Mouse (Mus musculus): Measurements from ENCODE around the gene Daam1. TPM values are rescaled to one million over a fixed set of nuclear protein-coding genes. Genes with fewer than 3 reads are reported as not detected.
"Not testable (repeated sequence)": the region's sequence is repeated elsewhere in the genome, so short reads cannot be mapped to it uniquely, and the experiment has no call there.

Daam1 gene
- total RNA-seq, 2 experiments from 2014 or later = 64.9 to 69.3 TPM

DNA sequence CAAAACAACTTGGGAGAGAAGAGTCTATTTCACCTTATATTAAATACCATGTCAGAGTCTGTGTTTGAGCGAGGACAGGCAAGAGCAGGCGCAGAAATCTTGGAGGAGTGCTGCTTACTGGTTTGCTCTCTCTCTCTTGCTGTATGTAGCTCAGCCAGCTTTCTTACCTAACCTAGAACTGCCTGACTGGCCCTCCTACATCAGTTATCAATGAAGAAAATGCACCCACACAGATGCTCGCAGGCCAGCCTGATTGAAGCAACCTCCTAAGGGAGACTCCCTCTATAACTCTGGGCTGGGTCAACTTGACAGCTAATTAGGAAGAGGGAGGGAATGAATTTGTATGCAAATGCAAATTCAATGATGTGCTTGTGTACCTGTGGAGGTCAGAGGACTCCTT, 8.8 kb downstream of the Daam1 start:
- Histone ChIP-seq H3K4me3 (no peak overlapping the region), H3K27ac (peak overlapping the region; percentile 56)
- no peak for TF ChIP-seq CTCF (conservative IDR thresholded peaks at IDR 0.05)
- DNase-seq (ENCODE audit: low spot score in 2 of 2) = no peak

DNA sequence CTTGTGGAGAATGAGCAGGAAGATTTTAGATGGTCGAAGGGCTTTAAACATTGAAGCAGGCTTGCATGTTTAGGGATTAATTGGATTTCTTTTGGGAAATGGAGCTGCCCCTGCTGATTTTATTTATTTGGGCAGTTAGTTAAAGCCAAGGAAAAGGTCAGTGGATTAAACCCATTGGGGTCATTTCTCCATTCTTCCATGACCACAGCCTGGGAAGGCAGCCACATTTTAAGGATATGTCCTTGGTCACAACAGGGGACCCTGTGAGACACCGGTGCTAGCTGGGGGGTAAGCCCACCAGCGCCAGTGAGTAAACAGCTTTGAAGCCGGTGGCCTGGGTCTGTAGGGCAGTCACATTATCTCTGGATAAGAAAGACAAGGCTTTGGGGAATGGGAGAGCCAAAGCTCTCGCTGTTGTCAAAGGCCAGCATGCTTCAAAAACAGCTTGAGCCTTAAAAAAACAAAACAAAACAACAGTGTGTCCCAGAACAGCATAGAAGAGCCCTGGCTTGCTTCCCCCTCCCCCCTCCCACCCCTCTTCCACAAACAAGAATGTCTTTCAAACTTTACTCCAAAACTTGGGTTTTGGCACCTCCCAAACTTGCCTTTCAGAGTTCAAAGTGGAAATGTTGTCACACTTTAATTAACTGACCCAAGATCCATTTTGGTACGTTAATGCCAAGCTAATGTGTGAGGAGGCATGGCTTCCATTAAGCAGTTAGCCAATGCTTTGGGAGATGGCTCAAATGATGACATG, 9.7 kb downstream of the Daam1 start:
- Histone ChIP-seq H3K27ac (peak overlapping the region; percentile 56; the same call in 1 of the 2 replicates), H3K4me3 (no peak overlapping the region)
- TF ChIP-seq CTCF (conservative IDR thresholded peaks at IDR 0.05) = no peak
- peak in 1 of 2 experiments; percentile 51 for DNase-seq (ENCODE audit: low spot score in 2 of 2)

- no peak for DNase-seq (ENCODE audit: low spot score in 2 of 2)
- H3K27ac ChIP-seq = peak overlapping the region; percentile 72
- H3K4me3 ChIP-seq = no peak overlapping the region
- no peak for TF ChIP-seq CTCF (conservative IDR thresholded peaks at IDR 0.05)
These were observed 11.1 kb downstream of the Daam1 start for GRCm38 (mm10) chr12:71842006-71842405.

DNA sequence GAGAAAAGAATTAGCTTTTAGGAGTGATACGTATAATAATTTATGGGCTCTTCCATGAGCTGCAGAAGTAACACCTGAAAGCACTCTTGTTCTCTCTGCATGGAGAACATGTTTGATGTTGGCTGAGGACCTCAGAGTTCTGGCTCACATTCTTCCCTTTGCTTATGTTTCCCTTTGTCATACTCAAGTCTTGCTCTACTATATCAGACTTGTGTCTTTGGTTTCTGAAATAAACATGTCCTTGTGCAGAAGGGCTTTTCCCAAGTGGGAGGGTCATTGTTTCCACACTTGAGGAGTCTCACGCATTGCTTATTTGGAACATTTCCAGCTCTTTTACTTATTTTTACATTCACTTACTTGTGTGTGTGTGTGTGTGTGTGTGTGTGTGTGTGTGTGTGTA, 11.7 kb downstream of the Daam1 start:
- TF ChIP-seq CTCF (conservative IDR thresholded peaks at IDR 0.05) = no peak
- DNase-seq (ENCODE audit: low spot score in 2 of 2) = no peak
- H3K27ac ChIP-seq = peak overlapping the region; percentile 72; the same call in 1 of the 2 replicates
- H3K4me3 ChIP-seq = no peak overlapping the region

GRCm38 (mm10) chr12:71845486-71845885, 14.6 kb downstream of the Daam1 start:
- DNase-seq (ENCODE audit: low spot score in 2 of 2) = no peak
- no peak for TF ChIP-seq CTCF (conservative IDR thresholded peaks at IDR 0.05)
- Histone ChIP-seq H3K4me3 (no peak overlapping the region), H3K27ac (peak overlapping the region; percentile 11; the same call in 1 of the 2 replicates)

GRCm38 (mm10) chr12:71846416-71846815, 15.5 kb downstream of the Daam1 start:
- peak overlapping the region; percentile 11; the same call in 1 of the 2 replicates for H3K27ac ChIP-seq
- not testable (repeated sequence) for H3K4me3 ChIP-seq; DNase-seq (ENCODE audit: low spot score in 2 of 2)

- H3K27ac ChIP-seq; DNase-seq (ENCODE audit: low spot score in 2 of 2): not testable (repeated sequence)
These were observed 16.1 kb downstream of the Daam1 start for GRCm38 (mm10) chr12:71847024-71847423.

DNA sequence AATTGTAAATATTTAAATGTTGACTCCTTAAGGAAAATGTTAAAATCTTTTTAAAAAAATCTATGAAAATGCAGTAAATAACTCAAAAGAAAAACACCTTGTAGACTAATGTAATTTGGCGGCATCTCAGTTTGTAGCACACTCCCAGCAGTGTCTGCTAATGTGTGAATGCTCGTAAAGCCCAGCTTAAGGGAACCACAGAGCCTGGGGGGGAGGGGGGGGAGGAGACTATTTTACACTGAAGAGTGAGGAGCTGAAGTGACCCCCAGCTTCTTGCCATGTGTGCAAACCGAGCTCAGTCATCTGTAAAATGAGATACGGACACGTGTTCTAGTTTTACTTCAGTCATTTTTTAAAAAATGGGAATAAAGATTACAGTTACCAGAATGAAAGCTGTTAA, 16.7 kb downstream of the Daam1 start:
- TF ChIP-seq CTCF (conservative IDR thresholded peaks at IDR 0.05) = no peak
- Histone ChIP-seq H3K4me3 (no peak overlapping the region), H3K27ac (0 out of 2 replicates have a peak overlapping the region, but pooled peaks have one; percentile 11)
- DNase-seq (ENCODE audit: low spot score in 2 of 2) = no peak

More at GRCm38 (mm10) chr12:71847024-71847423, 16.1 kb downstream of the Daam1 start:
- H3K4me3 ChIP-seq = not testable (repeated sequence)

- no peak for DNase-seq (ENCODE audit: low spot score in 2 of 2)
- H3K27ac ChIP-seq = 0 out of 2 replicates have a peak overlapping the region, but pooled peaks have one; percentile 11
- TF ChIP-seq CTCF (conservative IDR thresholded peaks at IDR 0.05) = no peak
- H3K4me3 ChIP-seq = no peak overlapping the region
These were observed 17.3 kb downstream of the Daam1 start for GRCm38 (mm10) chr12:71848037-71848776.

DNA sequence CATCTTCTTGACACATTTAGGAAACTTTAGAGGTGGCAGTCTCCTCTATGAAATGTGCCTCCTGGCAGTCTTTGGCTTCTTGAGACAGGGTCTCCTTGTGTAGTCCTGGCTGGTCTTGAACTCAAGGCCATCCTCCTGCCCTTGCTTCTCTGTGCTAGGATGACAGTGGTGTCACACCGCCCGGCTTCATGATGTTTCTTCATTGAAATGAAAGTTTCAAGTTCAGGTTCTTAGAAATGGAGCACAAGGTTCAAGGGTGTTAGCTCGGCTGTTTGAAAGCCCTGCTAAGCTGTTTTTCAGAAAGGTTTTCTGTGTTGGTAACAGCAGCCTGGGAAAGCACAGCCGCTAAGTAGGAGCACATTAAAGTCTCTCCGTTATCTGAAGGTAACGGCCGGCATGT, 18.2 kb downstream of the Daam1 start:
- H3K27ac ChIP-seq = 0 out of 2 replicates have a peak overlapping the region, but pooled peaks have one; percentile 3
- DNase-seq (ENCODE audit: low spot score in 2 of 2) = no peak
- no peak overlapping the region for H3K4me3 ChIP-seq
- no peak for TF ChIP-seq CTCF (conservative IDR thresholded peaks at IDR 0.05)

DNA sequence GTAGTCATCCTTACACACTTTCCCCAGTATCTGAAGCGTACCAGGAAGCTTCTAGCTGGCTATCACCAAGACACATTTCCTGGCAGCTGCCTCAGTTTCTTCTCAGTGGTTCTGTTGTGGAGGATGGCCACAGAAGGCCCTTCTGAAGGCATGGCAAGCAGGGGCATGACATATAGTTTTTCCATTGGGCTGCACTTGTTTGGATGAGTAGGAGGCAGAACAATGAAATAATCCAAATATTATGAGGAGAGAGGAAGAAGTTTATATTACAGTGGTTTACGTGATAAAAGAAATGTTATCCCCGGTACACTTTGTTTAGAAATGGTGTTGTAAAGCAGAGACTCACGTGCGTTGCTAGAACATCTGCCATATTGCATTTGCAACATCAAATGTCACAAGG, 19.3 kb downstream of the Daam1 start:
- H3K27ac ChIP-seq = no peak overlapping the region
- no peak for DNase-seq (ENCODE audit: low spot score in 2 of 2)
- no peak overlapping the region for H3K4me3 ChIP-seq
- no peak for TF ChIP-seq CTCF (conservative IDR thresholded peaks at IDR 0.05)

GRCm38 (mm10) chr12:71852678-71853077, 21.8 kb downstream of the Daam1 start:
- TF ChIP-seq CTCF (conservative IDR thresholded peaks at IDR 0.05) = no peak
- DNase-seq (ENCODE audit: low spot score in 2 of 2) = no peak
- Histone ChIP-seq H3K27ac (0 out of 2 replicates have a peak overlapping the region, but pooled peaks have one; percentile 4), H3K4me3 (no peak overlapping the region)

GRCm38 (mm10) chr12:71853694-71854093, 22.8 kb downstream of the Daam1 start:
- Histone ChIP-seq H3K4me3 (no peak overlapping the region), H3K27ac (no peak overlapping the region)
- no peak for DNase-seq (ENCODE audit: low spot score in 2 of 2)
- no peak for TF ChIP-seq CTCF (conservative IDR thresholded peaks at IDR 0.05)

Data from layer of hippocampus, adult 2 months (tissue).